20 mouse cellular contexts compared by ENCODE assay signal in genomic region chr8:81751159-81751558, GRCm38 (mm10).
"Had no signal": no experiment of that assay in that cellular context is flagged by ENCODE, and none has a peak within 500 bp of the region (broad histone marks: within the 10 kb centered on the region; RNA-seq: fewer than 3 reads in every experiment).

No protein-coding gene starts in this region.

- H3K9ac ChIP-seq: kidney, embryonic 15.5 days; limb, embryonic 13.5 days; liver, embryonic 15.5 days; midbrain, embryonic 12.5 days; neural tube, embryonic 15.5 days had no signal

- H3K4me3 ChIP-seq: kidney, embryonic 15.5 days; limb, embryonic 13.5 days; liver, embryonic 15.5 days; midbrain, embryonic 12.5 days; neural tube, embryonic 15.5 days had no signal

- ATAC-seq: intestine, embryonic 16.5 days; lung, postnatal 0 days; midbrain, embryonic 16.5 days had no signal

- H3K36me3 ChIP-seq: kidney, embryonic 15.5 days; limb, embryonic 13.5 days; liver, embryonic 15.5 days; midbrain, embryonic 12.5 days; neural tube, embryonic 15.5 days had no signal

- H3K27ac ChIP-seq: kidney, embryonic 15.5 days; limb, embryonic 13.5 days; liver, embryonic 15.5 days; midbrain, embryonic 12.5 days; neural tube, embryonic 15.5 days had no signal

- H3K9me3 ChIP-seq: kidney, embryonic 15.5 days; limb, embryonic 13.5 days; liver, embryonic 15.5 days; midbrain, embryonic 12.5 days; neural tube, embryonic 15.5 days had no signal

- DNase-seq: kidney, adult 2 months; kidney, postnatal 14 days; layer of hippocampus, adult 9-11 months; layer of hippocampus, postnatal 36 days; left cerebral cortex, postnatal 4 days; lung, adult 2 months; lung, postnatal 4 days; retina, postnatal 1 day; right cerebral cortex, postnatal 4 days; spleen, adult 18-20 months; thymus, adult 18-20 months; thymus, postnatal 14 days had no signal

- H3K4me1 ChIP-seq: kidney, embryonic 15.5 days; limb, embryonic 13.5 days; liver, embryonic 15.5 days; midbrain, embryonic 12.5 days; neural tube, embryonic 15.5 days had no signal

- H3K27me3 ChIP-seq: kidney, embryonic 15.5 days; limb, embryonic 13.5 days; liver, embryonic 15.5 days; midbrain, embryonic 12.5 days; neural tube, embryonic 15.5 days had no signal
